24 mouse cellular contexts compared by ENCODE assay signal in the genomic region with DNA sequence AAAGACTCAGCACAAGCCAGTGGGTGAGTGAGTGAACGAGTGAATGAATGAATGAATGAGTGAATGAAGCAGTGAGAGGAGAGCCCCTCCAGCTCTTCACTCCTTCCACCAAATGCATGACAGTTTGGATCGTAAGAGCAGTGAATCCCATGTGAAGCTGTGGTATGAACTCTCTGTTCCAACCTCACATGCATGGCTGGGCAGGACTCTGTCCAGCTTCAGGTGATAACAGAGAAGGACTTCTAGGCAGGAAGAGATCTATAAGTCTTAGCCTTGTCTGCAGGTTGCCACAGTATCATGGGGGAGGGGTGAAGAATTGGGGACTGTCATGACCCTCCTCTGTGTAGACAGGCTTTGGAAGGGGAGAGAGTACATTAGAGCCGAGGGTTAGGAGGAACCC.
DNase-seq lines count a peak whose midpoint lies in the region; ATAC-seq lines count a peak whose summit lies in the region.
"Had no signal": no experiment of that assay in that cellular context is flagged by ENCODE, and none has a peak within 500 bp of the region (broad histone marks: within the 10 kb centered on the region; RNA-seq: fewer than 3 reads in every experiment).

No protein-coding gene starts in this region.

- 88% methylated on average over 3 of the region's 3 CpGs for whole genome bisulfite sequencing in hindbrain, embryonic 13.5 days
- 85% methylated on average over 3 of the region's 3 CpGs for WGBS in hindbrain, embryonic 14.5 days
- WGBS in kidney, embryonic 16.5 days = 74% methylated on average over 3 of the region's 3 CpGs
- whole genome bisulfite sequencing in neural tube, embryonic 13.5 days = 91% methylated on average over 3 of the region's 3 CpGs
- 87% methylated on average over 3 of the region's 3 CpGs for WGBS in neural tube, embryonic 15.5 days

- no peaks in the 10 kb centered on the region for H3K36me3 ChIP-seq in hindbrain, embryonic 13.5 days
- no peaks in the 10 kb centered on the region for H3K36me3 ChIP-seq in hindbrain, embryonic 14.5 days (replicated peaks; ENCODE audit: control insufficient read depth, insufficient read depth)
- no peaks in the 10 kb centered on the region for H3K36me3 ChIP-seq in kidney, embryonic 16.5 days (ENCODE audit: insufficient read depth, low read length)
- H3K36me3 ChIP-seq in neural tube, embryonic 13.5 days = no peaks in the 10 kb centered on the region
- no peaks in the 10 kb centered on the region for H3K36me3 ChIP-seq in neural tube, embryonic 15.5 days
- H3K36me3 ChIP-seq: forebrain, embryonic 10.5 days; G1E; heart, embryonic 10.5 days; heart, embryonic 13.5 days; hindbrain, embryonic 12.5 days had no signal

- no peak overlapping the region for H3K9ac ChIP-seq in hindbrain, embryonic 13.5 days
- no peak overlapping the region for H3K9ac ChIP-seq in hindbrain, embryonic 14.5 days
- no peak overlapping the region for H3K9ac ChIP-seq in kidney, embryonic 16.5 days (replicated peaks; ENCODE audit: low read length)
- no peak overlapping the region for H3K9ac ChIP-seq in neural tube, embryonic 13.5 days
- H3K9ac ChIP-seq in neural tube, embryonic 15.5 days (replicated peaks) = no peak overlapping the region
- H3K9ac ChIP-seq: forebrain, embryonic 13.5 days; heart, embryonic 13.5 days; hindbrain, embryonic 12.5 days had no signal

- no peak for DNase-seq in hindbrain, embryonic 14.5 days (ENCODE audit: low spot score)
- DNase-seq in kidney, adult 18-20 months = peak; percentile 15
- no peak for DNase-seq in kidney, postnatal 10 days
- peak; percentile 69 for DNase-seq in kidney, adult 9 months
- DNase-seq: B cell, adult 2 months; cerebellum, adult 11 months; cerebellum, adult 8-10 months; cerebellum, postnatal 14 days; gastrocnemius, postnatal 36 days; heart, adult 2 months; heart, postnatal 14 days; heart, postnatal 4 days had no signal

- ATAC-seq in hindbrain, embryonic 13.5 days (ENCODE audit: low FRiP score) = no peak
- ATAC-seq in hindbrain, embryonic 14.5 days (ENCODE audit: low FRiP score) = no peak
- ATAC-seq in kidney, embryonic 16.5 days (ENCODE audit: low FRiP score, low TSS enrichment) = no peak
- ATAC-seq in neural tube, embryonic 13.5 days (ENCODE audit: low read depth) = no peak
- no peak for ATAC-seq in neural tube, embryonic 15.5 days (ENCODE audit: low FRiP score)
- ATAC-seq: forebrain, embryonic 13.5 days; forebrain, embryonic 16.5 days; Patski had no signal

- H3K27me3 ChIP-seq in hindbrain, embryonic 13.5 days = 0 out of 2 replicates have a peak, but pooled peaks cover 3% of the 10 kb centered on the region
- no peaks in the 10 kb centered on the region for H3K27me3 ChIP-seq in hindbrain, embryonic 14.5 days (ENCODE audit: control insufficient read depth, insufficient read depth, low read length)
- no peaks in the 10 kb centered on the region for H3K27me3 ChIP-seq in kidney, embryonic 16.5 days (ENCODE audit: insufficient read depth, low read length)
- H3K27me3 ChIP-seq in neural tube, embryonic 13.5 days = no peaks in the 10 kb centered on the region
- H3K27me3 ChIP-seq in neural tube, embryonic 15.5 days (replicated peaks) = no peaks in the 10 kb centered on the region
- H3K27me3 ChIP-seq: hindbrain, embryonic 12.5 days had no signal

- no peak overlapping the region for H3K4me3 ChIP-seq in hindbrain, embryonic 13.5 days
- no peak overlapping the region for H3K4me3 ChIP-seq in hindbrain, embryonic 14.5 days (replicated peaks; ENCODE audit: low read length)
- no peak overlapping the region for H3K4me3 ChIP-seq in kidney, embryonic 16.5 days (ENCODE audit: low read length)
- H3K4me3 ChIP-seq in neural tube, embryonic 13.5 days = no peak overlapping the region
- H3K4me3 ChIP-seq in neural tube, embryonic 15.5 days (replicated peaks) = no peak overlapping the region
- H3K4me3 ChIP-seq: forebrain, embryonic 10.5 days; forebrain, embryonic 13.5 days; heart, adult 2 months; heart, embryonic 10.5 days; heart, embryonic 13.5 days; hindbrain, embryonic 12.5 days had no signal

- H3K9me3 ChIP-seq in hindbrain, embryonic 13.5 days = no peaks in the 10 kb centered on the region
- no peaks in the 10 kb centered on the region for H3K9me3 ChIP-seq in hindbrain, embryonic 14.5 days (ENCODE audit: control insufficient read depth, low read length)
- H3K9me3 ChIP-seq in kidney, embryonic 16.5 days (ENCODE audit: low read length) = no peaks in the 10 kb centered on the region
- no peaks in the 10 kb centered on the region for H3K9me3 ChIP-seq in neural tube, embryonic 13.5 days
- no peaks in the 10 kb centered on the region for H3K9me3 ChIP-seq in neural tube, embryonic 15.5 days (replicated peaks)
- H3K9me3 ChIP-seq: forebrain, embryonic 10.5 days; forebrain, embryonic 13.5 days; heart, embryonic 10.5 days; heart, embryonic 13.5 days; hindbrain, embryonic 12.5 days had no signal

- H3K4me1 ChIP-seq in hindbrain, embryonic 13.5 days (replicated peaks) = peaks cover 34% of the 10 kb centered on the region
- 0 out of 2 replicates have a peak, but pooled peaks cover 9% of the 10 kb centered on the region for H3K4me1 ChIP-seq in hindbrain, embryonic 14.5 days (replicated peaks; ENCODE audit: control insufficient read depth, insufficient read depth, low read length)
- H3K4me1 ChIP-seq in kidney, embryonic 16.5 days (ENCODE audit: insufficient read depth, low read length) = no peaks in the 10 kb centered on the region; the same call in 1 of the 2 replicates
- peaks cover 33% of the 10 kb centered on the region for H3K4me1 ChIP-seq in neural tube, embryonic 13.5 days (replicated peaks)
- H3K4me1 ChIP-seq in neural tube, embryonic 15.5 days = peaks cover 30% of the 10 kb centered on the region
- H3K4me1 ChIP-seq: heart, embryonic 10.5 days had no signal

- peak overlapping the region; percentile 14; the same call in 1 of the 2 replicates for H3K27ac ChIP-seq in hindbrain, embryonic 13.5 days
- no peak overlapping the region for H3K27ac ChIP-seq in hindbrain, embryonic 14.5 days
- no peak overlapping the region for H3K27ac ChIP-seq in kidney, embryonic 16.5 days (ENCODE audit: low read length)
- peak overlapping the region; percentile 61; the same call in 1 of the 2 replicates for H3K27ac ChIP-seq in neural tube, embryonic 13.5 days (replicated peaks)
- H3K27ac ChIP-seq in neural tube, embryonic 15.5 days (replicated peaks) = no peak overlapping the region
- H3K27ac ChIP-seq: forebrain, embryonic 10.5 days; forebrain, embryonic 13.5 days; heart, adult 2 months; heart, embryonic 10.5 days; heart, embryonic 13.5 days; hindbrain, embryonic 12.5 days had no signal

- H3K4me2 ChIP-seq in hindbrain, embryonic 13.5 days = no peak overlapping the region
- no peak overlapping the region for H3K4me2 ChIP-seq in hindbrain, embryonic 14.5 days (replicated peaks)
- H3K4me2 ChIP-seq in kidney, embryonic 16.5 days (replicated peaks; ENCODE audit: low read depth, low read length) = no peak overlapping the region
- H3K4me2 ChIP-seq in neural tube, embryonic 13.5 days = no peak overlapping the region
- H3K4me2 ChIP-seq in neural tube, embryonic 15.5 days = no peak overlapping the region
- H3K4me2 ChIP-seq: forebrain, embryonic 13.5 days; heart, embryonic 13.5 days; hindbrain, embryonic 12.5 days had no signal

Comparison
In these comparisons a context has a peak if more than half of its experiments do, and no peak if none do; other contexts are left out.
1. H3K27ac ChIP-seq: peak in hindbrain, embryonic 13.5 days (single experiment) and neural tube, embryonic 13.5 days (single experiment); none in hindbrain, embryonic 14.5 days (single experiment), kidney, embryonic 16.5 days (single experiment) and neural tube, embryonic 15.5 days (single experiment).
2. DNase-seq: peak in kidney, adult 18-20 months (single experiment) and kidney, adult 9 months (single experiment); none in hindbrain, embryonic 14.5 days (single experiment) and kidney, postnatal 10 days (single experiment).